Mouse (Mus musculus) mouse trophoblast stem cell (cell line): Measurements from ENCODE around the gene Nudt22.

Source experiments
- in situ Hi-C, 2 experiments: fragments of 300-500 bp; cut with MseI, MboI; formaldehyde crosslinking; loops; 2 replicates in 1 of 2; 3 replicates in 1 of 2; pipeline ENCODE4 v1.15.1; 2025

Gene Nudt22

DNA sequence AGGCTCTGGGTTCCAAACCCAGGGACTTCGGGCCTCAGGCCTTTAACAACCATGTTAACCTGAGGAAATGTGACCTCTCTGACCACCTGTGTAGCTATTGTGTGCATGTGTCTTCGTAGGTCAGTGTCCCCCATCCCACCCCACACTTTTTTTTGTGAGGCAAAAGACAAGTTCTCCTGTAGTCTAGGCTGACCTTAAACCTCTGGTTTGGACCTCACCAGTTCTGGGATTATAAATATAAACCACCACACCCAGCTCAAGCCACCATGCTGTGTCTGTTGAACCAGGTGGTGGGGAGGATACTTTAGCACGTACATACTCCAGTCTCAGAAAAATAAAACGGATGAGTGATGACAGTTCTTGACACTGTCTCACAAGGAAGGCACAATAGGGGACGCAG, 46.0 kb downstream of the Nudt22 start:
- in situ Hi-C loops: no loop called here

DNA sequence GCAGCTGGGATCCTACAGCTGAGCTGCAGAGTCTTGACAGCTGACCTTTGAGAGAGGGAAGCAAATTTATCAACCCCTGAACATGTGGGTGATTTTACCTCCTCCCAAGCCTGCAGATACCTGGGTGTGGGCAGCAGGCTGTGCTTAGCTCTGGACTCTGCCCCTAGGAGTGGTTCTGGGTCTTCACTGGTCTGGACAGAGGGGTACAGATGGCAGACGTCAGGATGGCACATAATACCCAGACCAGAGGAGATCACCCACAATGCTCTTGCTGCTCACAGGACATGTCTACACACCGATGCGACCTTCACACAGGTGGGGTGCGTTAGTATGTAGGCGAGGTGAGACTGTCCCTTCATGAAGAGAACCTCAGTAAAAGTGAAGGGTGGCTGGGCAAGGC, 46.4 kb downstream of the Nudt22 start:
- in situ Hi-C loops: no loop called here

- in situ Hi-C loops: no loop called here
Measured at GRCm38 (mm10) chr19:6948186-6948585, 47.7 kb downstream of the Nudt22 start.

GRCm38 (mm10) chr19:6947742-6948141, 48.2 kb downstream of the Nudt22 start:
- in situ Hi-C loops: no loop called here

GRCm38 (mm10) chr19:6943709-6944108, 52.2 kb downstream of the Nudt22 start:
- in situ Hi-C loops: no loop called here
